ENCODE assay signal across 8 mouse cellular contexts in genomic region chr4:126110374-126111152, GRCm38 (mm10). TPM values are rescaled to one million over a fixed set of nuclear protein-coding genes. Genes with fewer than 3 reads are reported as not detected.
DNase-seq lines count a peak whose midpoint lies in the region; ATAC-seq and TF ChIP-seq lines count a peak whose summit lies in the region.

No protein-coding gene starts in this region.

- peak; percentile 75 for TF ChIP-seq EP300 in CH12.LX (IDR thresholded peaks at IDR 0.05; ENCODE audit: low read length)

- H3K79me2 ChIP-seq in CH12.LX (replicated peaks; ENCODE audit: control insufficient read depth, extremely low read depth, insufficient read depth, poor library complexity, severe bottlenecking): peaks cover 54% of the 10 kb centered on the region

- WGBS in lung, embryonic 16.5 days: 2% methylated on average over 12 of the region's 12 CpGs

- no peaks in the 10 kb centered on the region for H3K9me3 ChIP-seq in CH12.LX (replicated peaks; ENCODE audit: low read length)
- no peaks in the 10 kb centered on the region for H3K9me3 ChIP-seq in lung, embryonic 16.5 days (ENCODE audit: control insufficient read depth, low read length)

- dilution Hi-C loops in CH12.LX (cut with MboI; ENCODE audit: extremely low pct_ligation_motif_present, extremely low pct_unique_long_range_greater_than_20kb, low sequenced_read_pairs): no loop called here

- H3K4me2 ChIP-seq in CH12.LX (ENCODE audit: insufficient read depth, low read depth, poor library complexity, severe bottlenecking): peak overlapping the region; percentile 85
- peak overlapping the region; percentile 45 for H3K4me2 ChIP-seq in lung, embryonic 16.5 days (ENCODE audit: low read depth, low read length)

- H3K27ac ChIP-seq in CH12.LX (ENCODE audit: insufficient read depth, low read depth): peak overlapping the region; percentile 81
- H3K27ac ChIP-seq in lung, embryonic 16.5 days (ENCODE audit: low read length): peak overlapping the region; percentile 93

- no peak for TF ChIP-seq RAD21 in CH12.LX (IDR thresholded peaks at IDR 0.05; ENCODE audit: low read depth, low read length)

- in situ Hi-C loops in CH12.LX (cut with MboI; ENCODE audit: low pct_ligation_motif_present, low pct_unique_long_range_greater_than_20kb, low sequenced_read_pairs): loop anchor here (5.0 kb wide), 1 partner anchor 33 kb away; no protein-coding TSS in a partner anchor

- peak overlapping the region; percentile 10 to 30 (median 13) for H3K4me3 ChIP-seq in CH12.LX (replicated peaks in 1 of 3; ENCODE audit: low read depth in 2 of 3, low read length in 2 of 3, poor library complexity in 1 of 3)
- peak overlapping the region; percentile 8 for H3K4me3 ChIP-seq in lung, embryonic 16.5 days (ENCODE audit: low read length)

- ATAC-seq in hematopoietic stem cell, adult 5-6 weeks (replicated peaks in 1 of 2; ENCODE audit: insufficient read depth in 1 of 2, low FRiP score in 2 of 2, low TSS enrichment in 1 of 2, low read depth in 1 of 2, poor library complexity in 2 of 2, severe bottlenecking in 2 of 2): peak; percentile 87 to 90
- ATAC-seq in lung, embryonic 16.5 days (ENCODE audit: low read depth): peak; percentile 88

- no peaks in the 10 kb centered on the region for H3K27me3 ChIP-seq in CH12.LX (replicated peaks)
- H3K27me3 ChIP-seq in lung, embryonic 16.5 days (ENCODE audit: control insufficient read depth, insufficient read depth, low read depth, low read length): no peaks in the 10 kb centered on the region

- peaks cover 27 to 82% of the 10 kb centered on the region in 2 experiments for H3K4me1 ChIP-seq in CH12.LX (ENCODE audit: control insufficient read depth in 1 of 2, insufficient read depth in 2 of 2)
- H3K4me1 ChIP-seq in lung, embryonic 16.5 days (replicated peaks; ENCODE audit: control insufficient read depth, insufficient read depth, low read length): peaks cover 58% of the 10 kb centered on the region

- peak; percentile 78 for DNase-seq in CH12.LX (ENCODE audit: extremely low read depth)
- DNase-seq in brain, adult 2 months (ENCODE audit: low read depth, low spot score): peak; percentile 93
- DNase-seq in forelimb bud, embryonic 11.5 days (ENCODE audit: low read depth, low spot score): peak; percentile 48
- DNase-seq in layer of hippocampus, postnatal 10 days (ENCODE audit: low spot score in 2 of 2): peak; percentile 70 to 76
- DNase-seq in ovary, postnatal 14 days (ENCODE audit: low spot score): peak; percentile 59
- peak; percentile 87 for DNase-seq in thymus, postnatal 14 days

- peak; percentile 62 for TF ChIP-seq POLR2A in CH12.LX (IDR thresholded peaks at IDR 0.05; ENCODE audit: low read depth, low read length)

- H3K9ac ChIP-seq in CH12.LX (ENCODE audit: insufficient read depth, low read depth): peak overlapping the region; percentile 34
- H3K9ac ChIP-seq in lung, embryonic 16.5 days (ENCODE audit: low read length): peak overlapping the region; percentile 55

- peaks cover 13 to 51% of the 10 kb centered on the region in 2 experiments for H3K36me3 ChIP-seq in CH12.LX (replicated peaks in 1 of 2; ENCODE audit: control insufficient read depth in 1 of 2, insufficient read depth in 1 of 2, low read length in 1 of 2)
- H3K36me3 ChIP-seq in lung, embryonic 16.5 days (ENCODE audit: control insufficient read depth, insufficient read depth, low read length): no peaks in the 10 kb centered on the region

- no peak for TF ChIP-seq CTCF in CH12.LX (conservative IDR thresholded peaks at IDR 0.05 in 1 of 2, IDR thresholded peaks at IDR 0.05 in 1 of 2; ENCODE audit: low read depth in 2 of 2, low read length in 2 of 2)

TF ChIP-seq in CH12.LX, 34 proteins besides CTCF, POLR2A, EP300 and RAD21 (continues in another document):
- TF ChIP-seq JUND (conservative IDR thresholded peaks at IDR 0.05; ENCODE audit: low read depth, low read length) (no peak; the same call in 1 of the 2 replicates), MAZ (IDR thresholded peaks at IDR 0.05; ENCODE audit: low read depth, low read length) (no peak), KAT2A (IDR thresholded peaks at IDR 0.05; ENCODE audit: insufficient replicate concordance, low read length) (no peak), ZMIZ1 (IDR thresholded peaks at IDR 0.05; ENCODE audit: low read depth, low read length) (no peak), ZNF384 (IDR thresholded peaks at IDR 0.05; ENCODE audit: low read depth, low read length) (peak; percentile 64), USF2 (conservative IDR thresholded peaks at IDR 0.05; ENCODE audit: low read depth, low read length) (no peak), CHD2 (IDR thresholded peaks at IDR 0.05; ENCODE audit: low read length) (no peak), TCF12 (IDR thresholded peaks at IDR 0.05; ENCODE audit: low read depth, low read length) (peak; percentile 69), ETS1 (conservative IDR thresholded peaks at IDR 0.05; ENCODE audit: low read depth, low read length) (peak; percentile 75), ZKSCAN1 (IDR thresholded peaks at IDR 0.05; ENCODE audit: borderline replicate concordance, low read depth, low read length) (no peak), IRF4 (IDR thresholded peaks at IDR 0.05; ENCODE audit: low read depth, low read length) (peak; percentile 77), NRF1 (IDR thresholded peaks at IDR 0.05; ENCODE audit: low read depth, low read length) (no peak), TBP (conservative IDR thresholded peaks at IDR 0.05; ENCODE audit: low read depth, low read length) (peak; percentile 67), UBTF (IDR thresholded peaks at IDR 0.05; ENCODE audit: low read depth, low read length) (no peak; the same call in 1 of the 2 replicates), POLR2AphosphoS2 (IDR thresholded peaks at IDR 0.05; ENCODE audit: low read depth, low read length) (no peak), CHD1 (IDR thresholded peaks at IDR 0.05; ENCODE audit: low read depth, low read length) (no peak; the same call in 1 of the 2 replicates), USF1 (IDR thresholded peaks at IDR 0.05; ENCODE audit: low read depth, low read length) (no peak), MYC (IDR thresholded peaks at IDR 0.05; ENCODE audit: low read depth, low read length) (no peak), E2F4 (IDR thresholded peaks at IDR 0.05; ENCODE audit: insufficient replicate concordance, low read depth, low read length) (no peak), ZC3H11A (IDR thresholded peaks at IDR 0.05; ENCODE audit: low read depth, low read length) (no peak), SIN3A (IDR thresholded peaks at IDR 0.05; ENCODE audit: low read length) (peak; percentile 5), MEF2A (IDR thresholded peaks at IDR 0.05; ENCODE audit: borderline replicate concordance, low read depth, low read length) (0 out of 2 replicates have a peak, but pooled peaks have one; percentile 39), MAX (IDR thresholded peaks at IDR 0.05; ENCODE audit: low read length) (no peak), SMC3 (IDR thresholded peaks at IDR 0.05; ENCODE audit: low read depth, low read length) (no peak), GABPA (IDR thresholded peaks at IDR 0.05; ENCODE audit: insufficient replicate concordance, low read depth, low read length) (no peak), MAFK (IDR thresholded peaks at IDR 0.05; ENCODE audit: insufficient replicate concordance, low read length) (no peak), HCFC1 (IDR thresholded peaks at IDR 0.05; ENCODE audit: low read depth, low read length) (peak; percentile 55; the same call in 1 of the 2 replicates), NELFE (IDR thresholded peaks at IDR 0.05; ENCODE audit: low read depth, low read length) (no peak), ELF1 (IDR thresholded peaks at IDR 0.05; ENCODE audit: low read depth, low read length) (peak; percentile 63; the same call in 1 of the 2 replicates), MXI1 (IDR thresholded peaks at IDR 0.05; ENCODE audit: low read depth, low read length) (peak; percentile 14; the same call in 1 of the 2 replicates), RCOR1 (conservative IDR thresholded peaks at IDR 0.05; ENCODE audit: low read depth, low read length) (no peak)

RNA-seq across cellular contexts. Expression of gene Stk40, which starts 6.8 kb away (rescaled TPM):
- total RNA-seq in CH12.LX (2012; rRNA removed) (12.0 and 16.4 TPM in 2 replicates), CH12.LX (2014; rRNA removed) (6.4 and 8.6 TPM in 2 replicates)
- 30.4 and 33.0 TPM in 2 replicates for polyA plus RNA-seq in CH12.LX (2012; ENCODE audit: insufficient read length, low read depth)
- total RNA-seq in hematopoietic stem cell, adult 5-6 weeks (2017): 6.6 and 16.1 TPM in 2 replicates
- 10 to 100 TPM; 19.7 to 20.7 TPM for total RNA-seq in layer of hippocampus, postnatal 10 days (2021)
- polyA plus RNA-seq in lung, embryonic 16.5 days (2015; fragmentation: Nextera tagmentation; extraction: Ambion mirVana): 37.7 and 40.3 TPM in 2 replicates

RNA-seq across cellular contexts. Expression of gene Lsm10, which starts 14.1 kb away (rescaled TPM):
- total RNA-seq in CH12.LX (2012; rRNA removed) (48.4 and 52.1 TPM in 2 replicates), CH12.LX (2014; rRNA removed) (54.1 and 63.9 TPM in 2 replicates)
- polyA plus RNA-seq in CH12.LX (2012; ENCODE audit: insufficient read length, low read depth): 38.1 and 49.2 TPM in 2 replicates
- total RNA-seq in hematopoietic stem cell, adult 5-6 weeks (2017): 18.5 and 19.1 TPM in 2 replicates
- 10 to 100 TPM; 15.6 TPM for total RNA-seq in layer of hippocampus, postnatal 10 days (2021)
- polyA plus RNA-seq in lung, embryonic 16.5 days (2015; fragmentation: Nextera tagmentation; extraction: Ambion mirVana): 57.2 and 57.7 TPM in 2 replicates

RNA-seq across cellular contexts. Expression of gene Eva1b, which starts 37.0 kb away (rescaled TPM):
- total RNA-seq in CH12.LX (2012; rRNA removed) (3.5 and 4.3 TPM in 2 replicates), CH12.LX (2014; rRNA removed) (0.97 and 1.3 TPM in 2 replicates)
- polyA plus RNA-seq in CH12.LX (2012; ENCODE audit: insufficient read length, low read depth): 0.93 and 1.3 TPM in 2 replicates
- 1.7 and 3.3 TPM in 2 replicates for total RNA-seq in hematopoietic stem cell, adult 5-6 weeks (2017)
- total RNA-seq in layer of hippocampus, postnatal 10 days (2021): 10 to 100 TPM in 1 of 2 experiments, 1 to 10 TPM in 1; 6.7 to 10.4 TPM
- polyA plus RNA-seq in lung, embryonic 16.5 days (2015; fragmentation: Nextera tagmentation; extraction: Ambion mirVana): 98.0 and 108 TPM in 2 replicates

RNA-seq across cellular contexts. Expression of gene Oscp1, which starts 52.2 kb away (rescaled TPM):
- total RNA-seq in CH12.LX (2012; rRNA removed) (6.7 and 8.3 TPM in 2 replicates), CH12.LX (2014; rRNA removed) (3.9 and 5.8 TPM in 2 replicates)
- polyA plus RNA-seq in CH12.LX (2012; ENCODE audit: insufficient read length, low read depth): 5.0 and 6.0 TPM in 2 replicates
- 10.3 and 25.2 TPM in 2 replicates for total RNA-seq in hematopoietic stem cell, adult 5-6 weeks (2017)
- 10 to 100 TPM; 43.2 to 53.0 TPM for total RNA-seq in layer of hippocampus, postnatal 10 days (2021)
- 21.8 and 23.7 TPM in 2 replicates for polyA plus RNA-seq in lung, embryonic 16.5 days (2015; fragmentation: Nextera tagmentation; extraction: Ambion mirVana)

RNA-seq across cellular contexts. Expression of gene Sh3d21, which starts 52.7 kb away (rescaled TPM):
- 0.21 and 0.25 TPM in 2 replicates for total RNA-seq in CH12.LX (2012; rRNA removed)
- total RNA-seq in CH12.LX (2014; rRNA removed): 0.35 and 0.36 TPM in 2 replicates
- 0.46 and 0.52 TPM in 2 replicates for polyA plus RNA-seq in CH12.LX (2012; ENCODE audit: insufficient read length, low read depth)
- 0.89 and 2.4 TPM in 2 replicates for total RNA-seq in hematopoietic stem cell, adult 5-6 weeks (2017)
- total RNA-seq in layer of hippocampus, postnatal 10 days (2021): 1 to 10 TPM; 1.0 to 1.1 TPM
- polyA plus RNA-seq in lung, embryonic 16.5 days (2015; fragmentation: Nextera tagmentation; extraction: Ambion mirVana): 9.2 and 12.3 TPM in 2 replicates

Comparison
In these comparisons a context has a peak if more than half of its experiments do, and no peak if none do; other contexts are left out.
1. Peak in every context shown above with its lines: DNase-seq, ATAC-seq, H3K4me3 ChIP-seq and H3K27ac ChIP-seq.